Mouse (Mus musculus) midbrain, embryonic 15.5 days (tissue): Measurements from ENCODE around the gene Ndufv1. TPM values are rescaled to one million over a fixed set of nuclear protein-coding genes. Genes with fewer than 3 reads are reported as not detected.

ENCODE experiments used
- ATAC-seq: fragments of 200-750 bp; cut with Nextera tagmentation; replicated peaks from 2 replicates; pipeline ENCODE4 v1.8.0; 2017; ENCODE audit warnings: moderate TSS enrichment
- H3K27ac ChIP-seq: fragments of 300-500 bp; sonication (generic); 2 replicates; pipeline ENCODE4 v1.5.1; 2015; ENCODE audit warnings: mild to moderate bottlenecking, inconsistent platforms
- H3K27me3 ChIP-seq: fragments of 300-500 bp; sonication (generic); replicated peaks from 2 replicates; pipeline ENCODE4 v1.6.1; 2015; ENCODE audit warnings: inconsistent platforms
- H3K36me3 ChIP-seq: fragments of 300-500 bp; sonication (generic); replicated peaks from 2 replicates; pipeline ENCODE4 v1.6.1; 2015; ENCODE audit warnings: inconsistent platforms
- H3K4me1 ChIP-seq: fragments of 300-500 bp; sonication (generic); 2 replicates; pipeline ENCODE4 v1.6.1; 2015; ENCODE audit warnings: inconsistent platforms
- H3K4me2 ChIP-seq: fragments of 300-500 bp; sonication (generic); 2 replicates; pipeline ENCODE4 v1.6.1; 2015; ENCODE audit warnings: inconsistent platforms, mild to moderate bottlenecking, moderate library complexity
- H3K4me3 ChIP-seq: fragments of 300-500 bp; sonication (generic); 2 replicates; pipeline ENCODE4 v1.5.1; 2015; ENCODE audit warnings: mild to moderate bottlenecking, inconsistent platforms
- H3K9ac ChIP-seq: fragments of 300-500 bp; sonication (generic); 2 replicates; pipeline ENCODE4 v1.6.1; 2015; ENCODE audit warnings: mild to moderate bottlenecking, inconsistent platforms
- H3K9me3 ChIP-seq: fragments of 300-500 bp; sonication (generic); 2 replicates; pipeline ENCODE4 v1.6.1; 2016; ENCODE audit warnings: inconsistent platforms
- WGBS: fragments of 180-500 bp; shearing (Covaris S2); methylation state at CpG from one replicate; pipeline ENCODE4 v1.1.7; 2015; ENCODE audit warnings: mixed read lengths; 5-methylcytosine and 5-hydroxymethylcytosine counted together
- polyA plus RNA-seq: library from polyadenylated mRNA; unstranded; fragments of >200 nt; fragmentation: Nextera tagmentation; extraction: Ambion mirVana; gene quantifications from 2 replicates; pipeline ENCODE4 v1.2.1, GENCODE M21; 2015

Ndufv1 gene
- polyA plus RNA-seq, 1 experiment from 2014 or later: 239 TPM

GRCm38 (mm10) chr19:3958470-3958869 is 54.1 kb downstream of the Ndufv1 start, which contains the start of gene Aldh3b3:
Gene Aldh3b3 (plus strand): TSS chr19:3958645.
- Histone ChIP-seq H3K9ac (no peak within 1 kb of the TSS), H3K4me2 (no peak within 1 kb of the TSS), H3K4me3 (no peak within 1 kb of the TSS), H3K4me1 (no peaks in the 10 kb centered on the region), H3K9me3 (no peaks in the 10 kb centered on the region), H3K27me3 (no peaks in the 10 kb centered on the region), H3K36me3 (no peaks in the 10 kb centered on the region), H3K27ac (no peak within 1 kb of the TSS)
- whole genome bisulfite sequencing: 81% methylated on average over 4 of the region's 4 CpGs
- no peak for ATAC-seq

Other genes with a start within 250 kb of the Ndufv1 start
- gene Kmt5b, start 245.4 kb downstream of the Ndufv1 start, polyA plus RNA-seq: 51.9 and 59.9 TPM in 2 replicates
- 65.6 and 66.3 TPM in 2 replicates for gene Chka, start 161.0 kb downstream of the Ndufv1 start, polyA plus RNA-seq
- 12.7 and 14.6 TPM in 2 replicates for gene Tcirg1, start 105.7 kb downstream of the Ndufv1 start, polyA plus RNA-seq
- gene Ndufs8, start 100.0 kb downstream of the Ndufv1 start, polyA plus RNA-seq: 246 and 258 TPM in 2 replicates
- 1.9 TPM in 2 replicates for gene Aldh3b1, start 83.0 kb downstream of the Ndufv1 start, polyA plus RNA-seq
- 11.7 and 11.8 TPM in 2 replicates for gene Unc93b1, start 77.6 kb downstream of the Ndufv1 start, polyA plus RNA-seq
- not detected in 2 replicates for gene Aldh3b3, start 54.2 kb downstream of the Ndufv1 start, polyA plus RNA-seq
- gene Aldh3b2, start 40.5 kb downstream of the Ndufv1 start, polyA plus RNA-seq: 0.43 and 0.67 TPM in 2 replicates
- gene Acy3, start 26.2 kb downstream of the Ndufv1 start, polyA plus RNA-seq: 1.7 and 2.2 TPM in 2 replicates
- gene Tbx10, start 20.1 kb downstream of the Ndufv1 start, polyA plus RNA-seq: not detected in 2 replicates
- 30.6 and 33.4 TPM in 2 replicates for gene Nudt8, start 12.2 kb downstream of the Ndufv1 start, polyA plus RNA-seq
- gene Gm49405, start 12.2 kb downstream of the Ndufv1 start, polyA plus RNA-seq: 6.5 and 8.3 TPM in 2 replicates
- 8.4 and 12.1 TPM in 2 replicates for gene Doc2g, start 9.5 kb downstream of the Ndufv1 start, polyA plus RNA-seq
- 513 and 520 TPM in 2 replicates for gene Gstp1, start 25.2 kb upstream of the Ndufv1 start, polyA plus RNA-seq
- gene Gstp2, start 33.2 kb upstream of the Ndufv1 start, polyA plus RNA-seq: 2.7 and 5.6 TPM in 2 replicates
- not detected in 2 replicates for gene Gstp3, start 46.8 kb upstream of the Ndufv1 start, polyA plus RNA-seq
- gene Cabp2, start 68.8 kb upstream of the Ndufv1 start, polyA plus RNA-seq: 0.22 TPM in 1 of 2 replicates, not detected in the other
- 92.3 and 92.9 TPM in 2 replicates for gene Cdk2ap2, start 84.4 kb upstream of the Ndufv1 start, polyA plus RNA-seq
- 97.7 and 102 TPM in 2 replicates for gene Pitpnm1, start 87.2 kb upstream of the Ndufv1 start, polyA plus RNA-seq
- gene Aip, start 113.1 kb upstream of the Ndufv1 start, polyA plus RNA-seq: 99.5 and 101 TPM in 2 replicates
- gene Gpr152, start 127.0 kb upstream of the Ndufv1 start, polyA plus RNA-seq: 0.04 TPM in 1 of 2 replicates, not detected in the other
- 0.22 and 0.28 TPM in 2 replicates for gene Cabp4, start 131.2 kb upstream of the Ndufv1 start, polyA plus RNA-seq
- 127 and 139 TPM in 2 replicates for gene Coro1b, start 135.8 kb upstream of the Ndufv1 start, polyA plus RNA-seq
- gene Ptprcap, start 140.8 kb upstream of the Ndufv1 start, polyA plus RNA-seq: 0.26 and 0.96 TPM in 2 replicates
- gene Rps6kb2, start 150.5 kb upstream of the Ndufv1 start, polyA plus RNA-seq: 60.1 and 60.7 TPM in 2 replicates
- gene Carns1, start 162.7 kb upstream of the Ndufv1 start, polyA plus RNA-seq: 5.9 and 6.9 TPM in 2 replicates
- gene Tbc1d10c, start 178.5 kb upstream of the Ndufv1 start, polyA plus RNA-seq: 0.38 and 0.93 TPM in 2 replicates
- gene Ppp1ca, start 179.3 kb upstream of the Ndufv1 start, polyA plus RNA-seq: 537 and 571 TPM in 2 replicates
- gene Rad9a, start 188.9 kb upstream of the Ndufv1 start, polyA plus RNA-seq: 23.7 and 24.9 TPM in 2 replicates
- gene Clcf1, start 201.4 kb upstream of the Ndufv1 start, polyA plus RNA-seq: 0.79 and 0.88 TPM in 2 replicates
- gene AC109138.7, start 201.6 kb upstream of the Ndufv1 start, polyA plus RNA-seq: not detected in 2 replicates
- 20.4 and 20.6 TPM in 2 replicates for gene Pold4, start 219.1 kb upstream of the Ndufv1 start, polyA plus RNA-seq